Mouse (Mus musculus): Measurements from ENCODE around the gene Armc7.
"Not testable (repeated sequence)": the region's sequence is repeated elsewhere in the genome, so short reads cannot be mapped to it uniquely, and the experiment has no call there.

The Armc7 gene

DNA sequence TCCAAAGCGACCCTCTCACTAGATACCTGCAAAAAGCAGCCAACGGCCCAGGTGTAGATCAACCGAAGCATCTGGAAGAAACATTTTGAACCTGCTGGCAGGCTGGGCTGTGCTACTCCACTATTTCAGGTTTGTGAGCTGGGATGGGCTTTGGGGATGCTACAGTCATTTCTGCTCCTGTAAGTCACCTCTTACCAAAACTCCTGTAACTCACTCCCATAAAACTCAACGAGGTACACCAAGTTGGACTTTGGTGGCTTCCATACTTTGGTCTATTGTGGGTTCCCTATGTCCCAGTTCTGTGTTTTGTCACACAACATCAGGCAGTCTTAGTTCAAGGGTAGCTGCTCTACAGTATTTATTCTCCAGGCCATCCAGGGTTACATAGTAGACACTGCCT, 45.6 kb downstream of the Armc7 start:
- no peak for DNase-seq (ENCODE audit: extremely low read depth, low read depth, low spot score)

DNA sequence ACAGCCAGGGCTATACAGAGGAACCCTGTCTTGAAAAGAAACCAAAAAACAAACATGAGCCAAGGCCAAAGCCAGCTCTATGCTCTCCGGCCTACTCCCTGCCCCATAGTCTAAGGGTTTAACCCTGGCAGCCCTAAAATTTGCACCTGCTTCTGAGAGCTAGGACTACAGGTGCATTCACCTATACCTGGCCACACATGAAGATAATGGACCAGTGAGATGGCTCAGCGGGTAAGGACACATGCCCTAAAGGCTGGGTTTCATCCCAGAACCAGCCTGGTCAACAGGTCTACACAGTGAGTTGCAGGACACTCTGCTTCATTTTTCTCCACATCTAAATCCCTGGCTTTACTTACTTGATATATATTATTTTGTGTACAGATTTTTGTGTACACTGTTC, 46.8 kb downstream of the Armc7 start:
- DNase-seq (ENCODE audit: extremely low read depth, low read depth, low spot score): no peak

DNA sequence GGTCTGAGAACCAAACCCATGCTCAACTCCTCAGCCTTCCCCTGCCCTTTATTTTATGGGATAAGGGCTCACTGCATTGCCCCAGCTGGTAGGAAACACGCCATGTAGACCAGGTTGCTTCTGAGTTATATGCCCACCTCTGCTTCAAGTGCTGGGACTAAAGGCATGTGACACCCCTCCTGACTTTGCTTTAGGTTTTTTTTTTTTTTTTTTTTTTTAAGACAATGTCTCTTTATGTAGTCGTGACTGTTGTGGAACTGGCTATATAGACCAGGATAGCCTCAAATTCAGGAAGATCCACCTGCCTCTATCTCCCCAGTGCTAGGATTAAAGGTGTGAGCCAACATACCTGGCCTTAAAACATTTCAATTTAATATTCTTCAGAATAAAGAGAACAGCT, 47.2 kb downstream of the Armc7 start:
- DNase-seq (ENCODE audit: extremely low read depth, low read depth, low spot score): no peak

DNA sequence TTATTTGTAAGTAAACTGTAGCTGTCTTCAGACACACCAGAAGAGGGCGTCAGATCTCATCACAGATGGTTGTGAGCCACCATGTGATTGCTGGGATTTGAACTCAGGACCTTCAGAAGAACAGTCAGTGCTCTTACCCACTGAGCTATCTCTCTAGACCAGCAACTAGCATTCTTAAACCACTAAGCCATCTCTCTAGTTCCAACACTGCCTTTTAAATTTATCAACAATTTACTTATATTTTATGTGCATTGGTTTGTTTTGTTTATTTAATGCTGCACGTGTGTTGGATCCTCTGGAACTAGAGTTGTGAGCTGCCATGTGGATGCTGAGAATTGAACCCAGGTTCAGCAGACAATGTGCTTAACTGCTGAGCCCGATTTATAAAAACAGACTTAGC, 51.0 kb downstream of the Armc7 start:
- not testable (repeated sequence) for DNase-seq (ENCODE audit: extremely low read depth, low read depth, low spot score)

DNA sequence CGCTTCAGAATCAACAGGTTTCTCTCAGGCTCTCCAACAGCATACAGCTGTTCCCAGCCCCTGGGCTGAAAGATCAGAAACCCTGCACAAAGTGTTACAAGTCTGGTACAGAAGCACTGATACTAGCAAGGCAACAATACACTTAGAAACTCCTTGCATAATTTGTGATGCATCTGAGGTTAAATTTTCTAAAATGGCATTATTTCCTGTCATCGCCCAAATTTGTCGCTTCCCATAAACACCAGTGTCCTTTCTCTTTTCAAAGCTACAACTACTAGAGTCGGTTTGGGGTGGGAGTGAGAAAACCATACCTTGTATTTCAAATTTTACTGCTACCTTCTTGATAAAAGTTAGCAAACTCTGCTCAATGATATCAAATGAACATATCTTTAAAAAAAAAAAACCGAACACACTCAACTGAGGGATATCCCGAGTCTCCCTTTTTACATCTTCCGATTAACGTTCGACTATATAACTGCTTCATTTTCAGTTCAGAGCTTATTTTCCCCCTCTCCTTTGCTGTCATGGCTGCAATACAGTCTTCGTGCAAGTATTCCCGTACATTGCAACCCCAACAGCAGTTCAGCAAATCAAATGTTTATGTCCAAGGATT, 59.4 kb downstream of the Armc7 start:
- DNase-seq (ENCODE audit: extremely low read depth, low read depth, low spot score): no peak

DNA sequence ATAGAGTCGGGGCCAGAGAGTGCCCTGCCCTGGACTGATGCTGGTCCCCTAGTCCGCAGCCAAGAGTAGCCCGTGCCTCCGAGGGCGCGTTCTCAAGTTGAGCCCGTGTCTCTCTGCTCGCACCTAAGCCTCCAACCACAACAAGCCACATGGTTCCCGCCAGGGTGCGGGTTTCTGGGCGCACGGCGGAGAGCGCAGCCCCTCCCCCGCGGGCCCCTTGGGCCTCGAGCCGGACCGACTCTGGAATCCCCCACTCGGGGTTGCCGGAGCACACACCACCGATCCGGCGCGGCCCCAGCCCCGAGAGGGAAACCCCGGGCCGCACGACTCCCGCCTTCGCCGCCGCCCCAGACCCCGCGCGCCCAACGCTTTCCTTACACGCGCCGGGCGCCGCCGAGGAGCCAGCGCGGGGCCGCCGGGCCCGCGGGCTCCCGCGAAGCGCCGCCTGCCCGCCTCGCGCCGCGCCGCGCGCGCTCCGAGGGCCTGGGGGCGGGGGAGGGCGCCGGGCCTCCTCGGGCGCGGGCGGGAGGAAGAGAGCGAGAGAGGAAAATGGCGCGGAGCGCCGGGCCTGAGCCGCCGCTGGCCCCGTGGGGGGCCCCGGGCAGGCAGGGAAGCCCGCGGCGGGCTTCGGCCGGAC, 60.1 kb downstream of the Armc7 start:
- DNase-seq (ENCODE audit: extremely low read depth, low read depth, low spot score): no peak

DNA sequence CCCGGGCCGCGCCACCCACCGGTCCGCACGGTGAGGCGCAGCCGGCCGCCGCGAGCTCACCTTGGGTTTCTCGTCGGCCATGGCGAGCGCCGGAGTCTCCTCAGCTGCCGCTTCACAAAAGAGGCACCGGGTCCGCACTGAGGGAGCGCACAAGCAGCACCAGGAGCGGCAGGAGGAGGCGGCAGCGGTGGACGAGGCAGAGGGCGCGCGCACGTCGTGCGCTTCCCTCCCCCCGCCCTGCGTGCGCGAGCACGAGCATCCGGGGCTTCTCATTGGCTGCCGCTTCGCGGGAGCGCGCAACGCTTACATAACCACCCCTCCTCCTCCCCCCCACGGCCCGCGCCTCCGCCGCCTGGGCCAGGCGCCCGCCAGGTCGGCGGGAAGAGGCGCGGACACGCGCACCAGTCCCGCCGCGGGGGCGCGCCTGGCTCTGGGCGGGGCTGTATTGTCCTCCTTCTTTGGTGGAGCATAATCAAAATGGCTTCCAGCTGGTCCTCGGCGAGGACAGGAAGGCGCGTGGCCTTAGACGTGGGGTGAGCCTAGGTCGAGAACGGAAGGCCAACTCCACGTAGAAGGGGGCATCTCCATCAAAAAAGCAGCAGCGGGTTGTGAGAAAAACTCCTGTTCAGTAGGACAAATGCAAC, 60.7 kb downstream of the Armc7 start, which contains the start of gene Sumo2:
Sumo2 (minus strand) TSS at position 239 of the 644 bp plus-strand sequence.
- DNase-seq (ENCODE audit: extremely low read depth, low read depth, low spot score): peak; percentile 30

DNA sequence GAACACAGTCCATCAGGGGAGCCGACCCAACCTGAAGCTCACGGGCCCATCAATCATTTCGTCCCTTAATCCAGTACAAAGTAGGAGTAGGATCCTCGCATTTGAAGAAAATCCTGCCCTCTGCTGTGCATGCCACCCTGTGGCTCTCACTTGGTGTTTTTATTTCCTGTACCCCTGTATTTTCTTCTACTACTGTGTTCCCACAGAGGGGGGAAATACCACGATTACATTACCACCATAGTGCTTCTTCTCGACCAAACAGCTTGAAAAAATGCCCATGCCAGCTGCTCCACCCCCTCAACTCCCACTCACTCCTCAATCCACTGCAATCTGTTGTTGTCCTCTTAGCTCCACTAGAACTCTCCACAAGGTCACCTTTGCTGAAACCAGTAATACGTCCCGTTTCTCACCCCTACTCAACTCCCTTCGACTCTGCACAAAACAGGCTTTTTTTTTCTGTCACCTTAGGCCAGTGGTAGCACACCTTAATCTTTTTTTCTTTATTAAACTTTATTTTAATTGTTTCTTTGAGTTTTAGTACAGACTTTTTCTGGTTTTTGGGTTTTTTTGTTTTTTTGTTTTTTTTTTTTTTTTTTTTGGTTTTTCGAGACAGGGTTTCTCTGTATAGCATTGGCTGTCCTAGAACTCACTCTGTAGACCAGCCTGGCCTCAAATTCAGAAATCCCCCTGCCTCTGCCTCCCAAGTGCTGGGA, 61.5 kb downstream of the Armc7 start:
- no peak for DNase-seq (ENCODE audit: extremely low read depth, low read depth, low spot score)

DNA sequence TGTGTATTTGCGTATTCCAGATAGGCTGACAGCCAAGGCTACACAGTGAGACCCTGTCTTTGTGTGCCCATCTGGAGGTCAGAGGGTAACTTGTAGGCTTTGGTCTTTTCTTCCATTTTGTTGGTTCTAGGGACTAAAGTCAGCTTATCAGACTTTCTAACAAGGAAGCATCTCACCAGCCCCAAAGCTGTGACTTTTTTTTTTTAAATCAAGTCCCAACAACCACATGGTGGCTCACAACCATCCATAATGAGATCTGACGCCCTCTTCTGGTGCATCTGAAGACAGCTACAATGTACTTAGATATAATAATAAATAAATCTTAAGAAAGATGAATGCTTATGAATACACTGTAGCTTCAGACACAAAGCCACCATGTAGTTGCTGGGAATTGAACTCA, 62.6 kb downstream of the Armc7 start:
- DNase-seq (ENCODE audit: extremely low read depth, low read depth, low spot score): no peak
